ENCODE assay signal across 7 mouse cellular contexts in genomic region chr14:53709627-53710026, GRCm38 (mm10).
DNase-seq lines count a peak whose midpoint lies in the region; ATAC-seq and TF ChIP-seq lines count a peak whose summit lies in the region.
"Not testable (repeated sequence)": the region's sequence is repeated elsewhere in the genome, so short reads cannot be mapped to it uniquely, and the experiment has no call there.

No protein-coding gene starts in this region.

- TF ChIP-seq EP300 in lung, postnatal 0 days (IDR thresholded peaks at IDR 0.05): not testable (repeated sequence)

- not testable (repeated sequence) for H3K9me3 ChIP-seq in forebrain, embryonic 14.5 days (replicated peaks; ENCODE audit: control insufficient read depth, low read length); hindbrain, embryonic 11.5 days (ENCODE audit: control insufficient read depth, low read length); lung, postnatal 0 days (ENCODE audit: low read length)

- not testable (repeated sequence) for H3K36me3 ChIP-seq in forebrain, embryonic 14.5 days (ENCODE audit: control insufficient read depth, insufficient read depth, low read length); hindbrain, embryonic 11.5 days (ENCODE audit: control insufficient read depth, insufficient read depth, low read length); lung, postnatal 0 days (ENCODE audit: insufficient read depth, low read length)

- DNase-seq in cerebellum, postnatal 10 days: peak; percentile 9 to 14
- DNase-seq in forebrain, embryonic 14.5 days (ENCODE audit: low spot score): peak; percentile 20
- DNase-seq in hindbrain, embryonic 11.5 days (ENCODE audit: low spot score): peak; percentile 40
- DNase-seq in left cerebral cortex, adult 18-20 months (ENCODE audit: low spot score in 2 of 2): peak; percentile 5 to 15
- peak; percentile 48 for DNase-seq in lung, postnatal 0 days (ENCODE audit: low spot score)
- DNase-seq in right cerebral cortex, adult 18-20 months: peak; percentile 2
- DNase-seq in thymus, postnatal 10 days (ENCODE audit: low spot score in 2 of 2): peak; percentile 33 to 51

- H3K4me3 ChIP-seq in forebrain, embryonic 14.5 days (ENCODE audit: low read depth, low read length); hindbrain, embryonic 11.5 days (ENCODE audit: low read depth, low read length); lung, postnatal 0 days (ENCODE audit: low read depth, low read length): not testable (repeated sequence)

- not testable (repeated sequence) for ATAC-seq in forebrain, embryonic 14.5 days; hindbrain, embryonic 11.5 days (ENCODE audit: low FRiP score); lung, postnatal 0 days

- not testable (repeated sequence) for H3K4me1 ChIP-seq in forebrain, embryonic 14.5 days (ENCODE audit: control insufficient read depth, insufficient read depth, low read length); hindbrain, embryonic 11.5 days (replicated peaks; ENCODE audit: control insufficient read depth, insufficient read depth, low read length); lung, postnatal 0 days (ENCODE audit: insufficient read depth, low read depth, low read length)

- 11% methylated on average over 3 of the region's 3 CpGs for WGBS in forebrain, embryonic 14.5 days
- 0% methylated on average over 2 of the region's 3 CpGs for WGBS in hindbrain, embryonic 11.5 days
- 2% methylated on average over 3 of the region's 3 CpGs for WGBS in lung, postnatal 0 days

- H3K9ac ChIP-seq in forebrain, embryonic 14.5 days (ENCODE audit: low read length); hindbrain, embryonic 11.5 days (ENCODE audit: low read depth, low read length); lung, postnatal 0 days (replicated peaks; ENCODE audit: low read depth): not testable (repeated sequence)

- not testable (repeated sequence) for H3K27me3 ChIP-seq in forebrain, embryonic 14.5 days (replicated peaks; ENCODE audit: control insufficient read depth, insufficient read depth, low read length); hindbrain, embryonic 11.5 days (ENCODE audit: control insufficient read depth, insufficient read depth, low read length); lung, postnatal 0 days (replicated peaks; ENCODE audit: insufficient read depth, low read length)

- not testable (repeated sequence) for H3K27ac ChIP-seq in forebrain, embryonic 14.5 days (ENCODE audit: low read depth, low read length); hindbrain, embryonic 11.5 days (ENCODE audit: low read depth, low read length); lung, postnatal 0 days (ENCODE audit: low read length)

- not testable (repeated sequence) for H3K4me2 ChIP-seq in forebrain, embryonic 14.5 days (ENCODE audit: low read length); hindbrain, embryonic 11.5 days (replicated peaks; ENCODE audit: low read depth, low read length); lung, postnatal 0 days (replicated peaks; ENCODE audit: low read depth, low read length)

- TF ChIP-seq CTCF in lung, postnatal 0 days (IDR thresholded peaks at IDR 0.05): peak; percentile 51
